In the genomic region with DNA sequence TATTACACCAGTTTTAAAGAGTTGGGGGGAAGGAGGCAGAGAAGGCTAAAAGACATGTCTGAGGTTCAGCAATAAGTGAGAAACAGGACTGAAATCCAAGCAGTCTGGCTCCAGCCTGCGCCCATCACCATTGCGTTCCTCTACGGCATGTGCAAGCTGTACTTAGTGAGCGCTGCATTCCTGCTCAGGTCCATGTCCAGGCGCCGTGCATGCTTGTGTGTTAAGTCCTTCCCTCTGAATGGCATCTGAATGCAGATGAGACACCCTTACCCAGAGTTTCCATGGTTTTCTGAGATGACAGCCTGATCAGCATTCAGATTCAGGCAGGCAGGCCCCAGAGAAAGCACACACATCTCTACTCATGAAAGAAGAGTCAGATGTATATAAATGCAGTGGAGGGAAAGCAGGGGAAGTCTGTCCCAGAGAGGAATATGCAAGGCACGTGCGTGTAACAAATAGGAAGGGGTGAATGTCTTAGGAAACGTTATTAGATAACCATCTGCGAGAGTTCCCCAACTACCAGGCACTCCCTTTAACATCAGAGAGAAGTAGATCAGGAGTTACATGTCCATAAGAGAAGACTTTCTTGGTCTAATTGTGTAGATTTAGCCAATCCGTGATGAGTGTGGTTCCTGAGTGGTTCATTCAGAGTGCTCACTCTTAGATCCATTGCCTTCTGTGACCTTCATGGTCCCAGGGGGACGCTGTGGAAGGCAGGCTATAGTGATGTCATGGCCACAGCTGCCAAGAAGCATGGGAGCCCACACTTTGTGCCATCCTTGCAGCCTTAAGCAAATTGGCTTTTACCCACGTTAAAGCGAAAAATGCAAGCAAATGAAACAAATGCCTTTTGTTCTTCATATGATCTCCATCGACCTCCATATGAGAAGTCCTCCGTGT, we compare ENCODE assay signal across 13 mouse cellular contexts.
DNase-seq lines count a peak whose midpoint lies in the region; ATAC-seq and TF ChIP-seq lines count a peak whose summit lies in the region.
"Had no signal": no experiment of that assay in that cellular context is flagged by ENCODE, and none has a peak within 500 bp of the region (broad histone marks: within the 10 kb centered on the region; RNA-seq: fewer than 3 reads in every experiment).

No protein-coding gene starts in this region.

- TF ChIP-seq CTCF in forebrain, postnatal 0 days (IDR thresholded peaks at IDR 0.05; ENCODE audit: low read depth), result no peak
- no peak for TF ChIP-seq CTCF in gastrocnemius, adult 2 months (IDR thresholded peaks at IDR 0.05)

- peak; percentile 23 for ATAC-seq in forebrain, postnatal 0 days
- peak; percentile 78 for ATAC-seq in midbrain, embryonic 13.5 days
- no peak for ATAC-seq in cerebellum, adult (ENCODE audit: insufficient number of reproducible peaks, low FRiP score, low TSS enrichment)
- ATAC-seq: lung, postnatal 0 days had no signal

- H3K4me1 ChIP-seq in forebrain, postnatal 0 days (ENCODE audit: insufficient read depth), result peaks cover 42% of the 10 kb centered on the region
- peaks cover 72% of the 10 kb centered on the region for H3K4me1 ChIP-seq in midbrain, embryonic 13.5 days (replicated peaks)

- H3K27ac ChIP-seq in forebrain, postnatal 0 days (ENCODE audit: low read depth, low read length), result no peak overlapping the region
- peak overlapping the region; percentile 83 for H3K27ac ChIP-seq in midbrain, embryonic 13.5 days
- no peak overlapping the region for H3K27ac ChIP-seq in gastrocnemius, adult 2 months
- H3K27ac ChIP-seq: limb, embryonic 15.5 days had no signal

- WGBS in forebrain, postnatal 0 days, result 51% methylated on average over 16 of the region's 16 CpGs
- WGBS in midbrain, embryonic 13.5 days, result 34% methylated on average over 16 of the region's 16 CpGs

- H3K36me3 ChIP-seq in forebrain, postnatal 0 days (ENCODE audit: insufficient read depth), result no peaks in the 10 kb centered on the region
- no peaks in the 10 kb centered on the region for H3K36me3 ChIP-seq in midbrain, embryonic 13.5 days
- H3K36me3 ChIP-seq: limb, embryonic 15.5 days had no signal

- peak; percentile 14 for DNase-seq in ES-CJ7 (ENCODE audit: low read depth, low spot score)
- peak; percentile 38 for DNase-seq in ZHBTc4 (ENCODE audit: low read depth, low spot score)
- peak; percentile 32 for DNase-seq in forebrain, postnatal 0 days
- DNase-seq in frontal cortex, postnatal 14 days (ENCODE audit: low spot score in 2 of 2), result no peak
- DNase-seq in gastrocnemius, adult 2 months, result no peak
- DNase-seq: adrenal gland, adult 2 months; cerebellum, adult 11 months; kidney, adult 11 months; right cerebral cortex, postnatal 25 days had no signal

- no peaks in the 10 kb centered on the region for H3K9me3 ChIP-seq in forebrain, postnatal 0 days (ENCODE audit: low read length)
- H3K9me3 ChIP-seq in midbrain, embryonic 13.5 days, result peaks cover under 1% of the 10 kb centered on the region; the same call in 1 of the 2 replicates
- H3K9me3 ChIP-seq: limb, embryonic 15.5 days had no signal

- H3K4me2 ChIP-seq in forebrain, postnatal 0 days (ENCODE audit: low read depth), result no peak overlapping the region
- peak overlapping the region; percentile 24; the same call in 1 of the 2 replicates for H3K4me2 ChIP-seq in midbrain, embryonic 13.5 days (replicated peaks)
- H3K4me2 ChIP-seq: limb, embryonic 15.5 days had no signal

- no peaks in the 10 kb centered on the region for H3K27me3 ChIP-seq in forebrain, postnatal 0 days (ENCODE audit: insufficient read depth, low read length)
- no peaks in the 10 kb centered on the region for H3K27me3 ChIP-seq in midbrain, embryonic 13.5 days
- H3K27me3 ChIP-seq: limb, embryonic 15.5 days had no signal

- intact Hi-C loops in gastrocnemius, adult 2 months (cut with DNase I), result no loop called here

- H3K4me3 ChIP-seq in forebrain, postnatal 0 days (ENCODE audit: low read depth, low read length), result no peak overlapping the region
- H3K4me3 ChIP-seq in midbrain, embryonic 13.5 days (replicated peaks), result no peak overlapping the region
- no peak overlapping the region for H3K4me3 ChIP-seq in gastrocnemius, adult 2 months
- H3K4me3 ChIP-seq: limb, embryonic 15.5 days had no signal

- no peak overlapping the region for H3K9ac ChIP-seq in forebrain, postnatal 0 days
- H3K9ac ChIP-seq in midbrain, embryonic 13.5 days (replicated peaks), result 0 out of 2 replicates have a peak overlapping the region, but pooled peaks have one; percentile 6
- H3K9ac ChIP-seq: limb, embryonic 15.5 days had no signal

Comparison
In these comparisons a context has a peak if more than half of its experiments do, and no peak if none do; other contexts are left out.
1. DNase-seq: peak in ES-CJ7 (single experiment), ZHBTc4 (single experiment) and forebrain, postnatal 0 days (single experiment); none in frontal cortex, postnatal 14 days (0 of 2) and gastrocnemius, adult 2 months (single experiment).